9 mouse cellular contexts compared by ENCODE assay signal in the genomic region with DNA sequence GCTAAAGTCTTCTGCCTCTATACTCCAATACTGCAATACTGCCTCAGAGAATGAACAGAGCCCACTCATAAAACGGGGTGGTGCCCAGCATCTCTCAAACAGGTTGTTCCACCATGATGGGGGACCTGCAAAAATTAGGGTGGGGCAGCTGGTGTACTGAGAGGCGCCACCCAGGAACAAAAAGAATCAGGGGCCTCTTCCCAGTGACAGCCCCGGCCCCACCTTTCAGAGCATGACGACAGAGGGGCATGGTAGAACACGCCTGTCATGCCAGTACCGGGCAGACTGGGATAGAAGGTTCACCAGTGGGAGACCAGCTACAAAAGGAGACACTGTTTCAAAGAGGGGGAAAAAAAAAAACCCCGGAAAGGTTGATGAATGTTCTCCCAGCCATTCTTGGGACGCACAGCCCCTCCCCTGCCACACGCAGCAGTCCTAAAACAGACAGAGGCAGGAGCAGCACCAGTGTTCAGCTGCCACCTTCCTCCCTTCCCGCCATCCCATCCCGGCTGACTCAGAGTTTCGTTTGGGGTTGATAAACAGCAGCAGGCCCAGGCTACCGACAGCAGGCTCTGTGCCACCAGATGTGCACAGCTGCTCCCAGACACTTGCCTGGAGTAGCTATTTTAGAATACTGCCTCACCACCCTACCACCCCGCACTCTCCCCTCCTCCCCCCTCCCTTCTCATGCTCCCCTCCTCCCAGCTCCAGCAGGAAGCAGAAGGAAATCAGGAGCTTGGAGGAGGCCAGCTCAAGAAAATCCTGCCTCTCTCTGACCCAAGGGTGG. TPM values are rescaled to one million over a fixed set of nuclear protein-coding genes. Genes with fewer than 3 reads are reported as not detected.
DNase-seq lines count a peak whose midpoint lies in the region; ATAC-seq lines count a peak whose summit lies in the region.
"Had no signal": no experiment of that assay in that cellular context is flagged by ENCODE, and none has a peak within 500 bp of the region (broad histone marks: within the 10 kb centered on the region; RNA-seq: fewer than 3 reads in every experiment).

No protein-coding gene starts in this region.

- peak overlapping the region; percentile 25 for H3K4me2 ChIP-seq in embryonic facial prominence, embryonic 14.5 days (ENCODE audit: low read depth, low read length)
- H3K4me2 ChIP-seq in hindbrain, embryonic 12.5 days (replicated peaks) = no peak overlapping the region

- 34% methylated on average over 14 of the region's 14 CpGs for WGBS in embryonic facial prominence, embryonic 14.5 days
- WGBS in hindbrain, embryonic 12.5 days = 48% methylated on average over 14 of the region's 14 CpGs

- no peak for ATAC-seq in megakaryocyte, adult 5-6 weeks (ENCODE audit: poor library complexity, severe bottlenecking)
- ATAC-seq in embryonic facial prominence, embryonic 14.5 days (ENCODE audit: low read depth) = peak; percentile 35; the same call in 1 of the 2 replicates
- ATAC-seq in hindbrain, embryonic 12.5 days (ENCODE audit: low FRiP score) = no peak

- peaks cover 66% of the 10 kb centered on the region for H3K27me3 ChIP-seq in megakaryocyte, embryonic 14.5 days (replicated peaks)
- no peaks in the 10 kb centered on the region for H3K27me3 ChIP-seq in embryonic facial prominence, embryonic 14.5 days (replicated peaks; ENCODE audit: control insufficient read depth, insufficient read depth, low read length)
- H3K27me3 ChIP-seq in hindbrain, embryonic 12.5 days = no peaks in the 10 kb centered on the region

- H3K4me3 ChIP-seq in megakaryocyte, embryonic 14.5 days (replicated peaks) = peak overlapping the region; percentile 28
- H3K4me3 ChIP-seq in embryonic facial prominence, embryonic 14.5 days (ENCODE audit: low read depth, low read length) = no peak overlapping the region
- H3K4me3 ChIP-seq in hindbrain, embryonic 12.5 days = no peak overlapping the region

- H3K9ac ChIP-seq in embryonic facial prominence, embryonic 14.5 days (ENCODE audit: low read depth, low read length) = peak overlapping the region; percentile 38
- no peak overlapping the region for H3K9ac ChIP-seq in hindbrain, embryonic 12.5 days

- peaks cover 26% of the 10 kb centered on the region for H3K4me1 ChIP-seq in megakaryocyte, embryonic 14.5 days
- H3K4me1 ChIP-seq in embryonic facial prominence, embryonic 14.5 days (ENCODE audit: control insufficient read depth, insufficient read depth, low read length) = peaks cover 37% of the 10 kb centered on the region
- peaks cover 33% of the 10 kb centered on the region for H3K4me1 ChIP-seq in hindbrain, embryonic 12.5 days

- intact Hi-C loops in heart, postnatal 36 days (cut with DNase I) = loop anchor here (1.0 to 2.0 kb wide), 3 partner anchors 10 to 25 kb away; a partner anchor contains a TSS

- H3K9me3 ChIP-seq in megakaryocyte, embryonic 14.5 days = peaks cover 4% of the 10 kb centered on the region; the same call in 1 of the 2 replicates
- H3K9me3 ChIP-seq in embryonic facial prominence, embryonic 14.5 days (ENCODE audit: control insufficient read depth, low read length) = no peaks in the 10 kb centered on the region
- no peaks in the 10 kb centered on the region for H3K9me3 ChIP-seq in hindbrain, embryonic 12.5 days (replicated peaks)

- H3K36me3 ChIP-seq in megakaryocyte, embryonic 14.5 days (replicated peaks; ENCODE audit: low read length) = no peaks in the 10 kb centered on the region
- peaks cover 34% of the 10 kb centered on the region for H3K36me3 ChIP-seq in embryonic facial prominence, embryonic 14.5 days (ENCODE audit: control insufficient read depth, insufficient read depth, low read length)
- peaks cover 12% of the 10 kb centered on the region for H3K36me3 ChIP-seq in hindbrain, embryonic 12.5 days

- DNase-seq in embryonic facial prominence, embryonic 14.5 days (ENCODE audit: low spot score) = peak; percentile 85
- DNase-seq in heart, postnatal 36 days = peak; percentile 71 to 77
- peak; percentile 73 to 84 for DNase-seq in lung, adult 18-20 months
- peak; percentile 26 for DNase-seq in yolk sac, embryonic 10.5 days (ENCODE audit: low spot score)
- no peak for DNase-seq in cerebellum, adult 11 months

- H3K27ac ChIP-seq in embryonic facial prominence, embryonic 14.5 days (replicated peaks; ENCODE audit: low read depth, low read length) = peak overlapping the region; percentile 76
- no peak overlapping the region for H3K27ac ChIP-seq in hindbrain, embryonic 12.5 days

RNA-seq across cellular contexts. Expression of a gene that starts 9.8 kb away (rescaled TPM):
- polyA plus RNA-seq in megakaryocyte, embryonic 14.5 days (2012; ENCODE audit: insufficient read depth, low replicate concordance) = 6.4 and 9.4 TPM in 2 replicates
- total RNA-seq in megakaryocyte, adult 5-6 weeks (2015) = 3.5 and 3.9 TPM in 2 replicates
- total RNA-seq in megakaryocyte, adult 5-6 weeks (2017) = 1.5 and 5.1 TPM in 2 replicates
- 107 and 116 TPM in 2 replicates for polyA plus RNA-seq in embryonic facial prominence, embryonic 14.5 days (2014; fragmentation: Nextera tagmentation; extraction: Ambion mirVana)
- total RNA-seq in heart, postnatal 36 days (2021) = 100 to 1,000 TPM; 252 to 272 TPM
- polyA plus RNA-seq in hindbrain, embryonic 12.5 days (2016; fragmentation: Nextera tagmentation; extraction: Ambion mirVana) = 64.0 and 64.6 TPM in 2 replicates

RNA-seq across cellular contexts. Expression of a gene that starts 26.9 kb away (rescaled TPM):
- not detected in 2 replicates for polyA plus RNA-seq in megakaryocyte, embryonic 14.5 days (2012; ENCODE audit: insufficient read depth, low replicate concordance)
- total RNA-seq in megakaryocyte, adult 5-6 weeks (2015) = not detected in 2 replicates
- total RNA-seq in megakaryocyte, adult 5-6 weeks (2017) = 0.08 TPM in 1 of 2 replicates, not detected in the other
- 92.8 and 100 TPM in 2 replicates for polyA plus RNA-seq in embryonic facial prominence, embryonic 14.5 days (2014; fragmentation: Nextera tagmentation; extraction: Ambion mirVana)
- total RNA-seq in heart, postnatal 36 days (2021) = 10 to 100 TPM; 16.3 to 18.2 TPM
- polyA plus RNA-seq in hindbrain, embryonic 12.5 days (2016; fragmentation: Nextera tagmentation; extraction: Ambion mirVana) = 34.3 and 35.9 TPM in 2 replicates

RNA-seq across cellular contexts. Expression of a gene that starts 27.7 kb away (rescaled TPM):
- polyA plus RNA-seq in megakaryocyte, embryonic 14.5 days (2012; ENCODE audit: insufficient read depth, low replicate concordance) = 0.22 TPM in 1 of 2 replicates, not detected in the other
- total RNA-seq in megakaryocyte, adult 5-6 weeks (2015) = 0.09 TPM in 1 of 2 replicates, not detected in the other
- not detected in 2 replicates for total RNA-seq in megakaryocyte, adult 5-6 weeks (2017)
- 208 TPM in 2 replicates for polyA plus RNA-seq in embryonic facial prominence, embryonic 14.5 days (2014; fragmentation: Nextera tagmentation; extraction: Ambion mirVana)
- total RNA-seq in heart, postnatal 36 days (2021) = 10 to 100 TPM; 12.9 to 13.4 TPM
- 72.5 and 75.6 TPM in 2 replicates for polyA plus RNA-seq in hindbrain, embryonic 12.5 days (2016; fragmentation: Nextera tagmentation; extraction: Ambion mirVana)

RNA-seq across cellular contexts. Expression of a gene that starts 31.9 kb away (rescaled TPM):
- polyA plus RNA-seq in megakaryocyte, embryonic 14.5 days (2012; ENCODE audit: insufficient read depth, low replicate concordance) = 0.06 TPM in 1 of 2 replicates, not detected in the other
- total RNA-seq in megakaryocyte, adult 5-6 weeks (2015) = not detected in 2 replicates
- not detected in 2 replicates for total RNA-seq in megakaryocyte, adult 5-6 weeks (2017)
- polyA plus RNA-seq in embryonic facial prominence, embryonic 14.5 days (2014; fragmentation: Nextera tagmentation; extraction: Ambion mirVana) = 3.2 and 4.4 TPM in 2 replicates
- 1 to 10 TPM; 1.6 to 1.8 TPM for total RNA-seq in heart, postnatal 36 days (2021)
- polyA plus RNA-seq in hindbrain, embryonic 12.5 days (2016; fragmentation: Nextera tagmentation; extraction: Ambion mirVana) = 53.7 and 58.0 TPM in 2 replicates

RNA-seq across cellular contexts. Expression of a gene that starts 53.6 kb away (rescaled TPM):
- not detected in 2 replicates for polyA plus RNA-seq in megakaryocyte, embryonic 14.5 days (2012; ENCODE audit: insufficient read depth, low replicate concordance)
- total RNA-seq in megakaryocyte, adult 5-6 weeks (2015) = not detected in 2 replicates
- not detected in 2 replicates for total RNA-seq in megakaryocyte, adult 5-6 weeks (2017)
- polyA plus RNA-seq in embryonic facial prominence, embryonic 14.5 days (2014; fragmentation: Nextera tagmentation; extraction: Ambion mirVana) = 1.0 and 1.1 TPM in 2 replicates
- not detected for total RNA-seq in heart, postnatal 36 days (2021)
- 0.89 TPM in 1 of 2 replicates, not detected in the other for polyA plus RNA-seq in hindbrain, embryonic 12.5 days (2016; fragmentation: Nextera tagmentation; extraction: Ambion mirVana)
- total RNA-seq: left cerebral cortex, postnatal 36 days had no signal

Comparison
In these comparisons a context has a peak if more than half of its experiments do, and no peak if none do; other contexts are left out.
1. RNA of a gene that starts 26.9 kb away (polyA plus RNA-seq): 92.8 to 100 TPM in embryonic facial prominence, embryonic 14.5 days and 34.3 to 35.9 TPM in hindbrain, embryonic 12.5 days; not detected in megakaryocyte, embryonic 14.5 days; every median in the first group is over 10 times any median in the second.
2. RNA of a gene that starts 27.7 kb away (polyA plus RNA-seq): 208 TPM in embryonic facial prominence, embryonic 14.5 days and 72.5 to 75.6 TPM in hindbrain, embryonic 12.5 days; 0.22 TPM in megakaryocyte, embryonic 14.5 days; every median in the first group is over 10 times any median in the second.